14 mouse cellular contexts compared by ENCODE assay signal in the genomic region with DNA sequence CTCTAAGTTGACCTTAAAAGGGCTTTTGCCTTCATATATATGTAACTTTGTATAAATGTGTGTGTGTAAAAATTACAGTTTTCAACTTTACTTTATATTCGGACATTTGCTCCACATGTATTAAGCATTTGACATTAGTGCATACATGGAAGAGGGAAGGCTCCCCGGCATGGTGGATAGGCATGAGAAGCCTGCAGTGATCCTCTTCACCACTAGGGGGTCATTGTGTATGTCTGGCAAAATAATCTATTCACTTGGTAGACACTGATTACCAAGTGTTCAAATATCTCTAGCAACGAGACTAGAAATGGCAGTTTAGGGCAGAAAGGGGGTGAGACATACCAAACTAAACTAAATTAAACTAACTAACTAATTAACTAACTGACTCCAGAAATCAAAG.
DNase-seq lines count a peak whose midpoint lies in the region; ATAC-seq and TF ChIP-seq lines count a peak whose summit lies in the region.
"Had no signal": no experiment of that assay in that cellular context is flagged by ENCODE, and none has a peak within 500 bp of the region (broad histone marks: within the 10 kb centered on the region; RNA-seq: fewer than 3 reads in every experiment).

No protein-coding gene starts in this region.

- no peak overlapping the region for H3K9ac ChIP-seq in heart, adult 2 months (ENCODE audit: low read depth, low read length)
- H3K9ac ChIP-seq in heart, embryonic 12.5 days, result no peak overlapping the region
- H3K9ac ChIP-seq: embryonic facial prominence, embryonic 12.5 days; heart, embryonic 15.5 days; liver, embryonic 15.5 days had no signal

- 82% methylated on average over 3 of the region's 3 CpGs for WGBS in heart, adult 2 months
- WGBS in heart, embryonic 12.5 days, result 82% methylated on average over 3 of the region's 3 CpGs
- 87% methylated on average over 3 of the region's 3 CpGs for WGBS in lung, adult 2 months

- ATAC-seq in heart, embryonic 12.5 days (ENCODE audit: insufficient number of reproducible peaks, low FRiP score), result no peak

- no peak overlapping the region for H3K4me3 ChIP-seq in heart, adult 2 months
- H3K4me3 ChIP-seq in heart, embryonic 12.5 days, result no peak overlapping the region
- H3K4me3 ChIP-seq in lung, adult 2 months (replicated peaks; ENCODE audit: extremely low read depth, low read depth, low read length), result no peak overlapping the region
- no peak overlapping the region for H3K4me3 ChIP-seq in E14TG2a.4 (replicated peaks; ENCODE audit: low read length)
- H3K4me3 ChIP-seq: embryonic facial prominence, embryonic 12.5 days; heart, embryonic 15.5 days; liver, embryonic 15.5 days had no signal

- TF ChIP-seq EP300 in heart, adult 2 months (IDR thresholded peaks at IDR 0.05; ENCODE audit: insufficient read depth, low read depth, low read length), result no peak

- H3K9me3 ChIP-seq in heart, embryonic 12.5 days (replicated peaks), result no peaks in the 10 kb centered on the region
- H3K9me3 ChIP-seq in E14TG2a.4 (ENCODE audit: low read length), result no peaks in the 10 kb centered on the region
- H3K9me3 ChIP-seq: embryonic facial prominence, embryonic 12.5 days; heart, embryonic 15.5 days; liver, embryonic 15.5 days had no signal

- DNase-seq in heart, adult 2 months, result no peak
- no peak for DNase-seq in lung, adult 2 months
- no peak for DNase-seq in lung, adult 18-20 months
- no peak for DNase-seq in brain, embryonic 14.5 days (ENCODE audit: low read depth)
- DNase-seq in frontal cortex, postnatal 14 days (ENCODE audit: low spot score in 2 of 2), result no peak
- DNase-seq in cerebellum, adult 11-12 months, result no peak
- DNase-seq: B cell, adult 2 months; kidney, adult 2 months; left cerebral cortex, postnatal 4 days had no signal

- H3K4me1 ChIP-seq in heart, adult 2 months (ENCODE audit: control insufficient read depth, insufficient read depth, low read length), result no peaks in the 10 kb centered on the region
- H3K4me1 ChIP-seq in heart, embryonic 12.5 days (replicated peaks), result no peaks in the 10 kb centered on the region
- H3K4me1 ChIP-seq in lung, adult 2 months (ENCODE audit: control insufficient read depth, insufficient read depth, low read length), result no peaks in the 10 kb centered on the region
- no peaks in the 10 kb centered on the region for H3K4me1 ChIP-seq in E14TG2a.4 (replicated peaks; ENCODE audit: low read depth, low read length)
- H3K4me1 ChIP-seq: embryonic facial prominence, embryonic 12.5 days; heart, embryonic 15.5 days; liver, embryonic 15.5 days had no signal

- TF ChIP-seq CTCF in heart, adult 2 months (IDR thresholded peaks at IDR 0.05), result peak; percentile 43
- TF ChIP-seq CTCF in lung, adult 2 months (IDR thresholded peaks at IDR 0.05; ENCODE audit: insufficient read depth, low read length), result 0 out of 2 replicates have a peak, but pooled peaks have one; percentile 8
- peak; percentile 71 for TF ChIP-seq CTCF in E14TG2a.4 (conservative IDR thresholded peaks at IDR 0.05; ENCODE audit: low read length)
- peak; percentile 20; the same call in 1 of the 2 replicates for TF ChIP-seq CTCF in brain, embryonic 14.5 days (IDR thresholded peaks at IDR 0.05; ENCODE audit: borderline replicate concordance, extremely low read depth, insufficient read depth, insufficient read length)

- H3K79me2 ChIP-seq in heart, adult 2 months (replicated peaks; ENCODE audit: control insufficient read depth, insufficient read depth, low read length), result no peaks in the 10 kb centered on the region

- intact Hi-C loops in heart, adult 2 months (cut with DNase I), result no loop called here

- TF ChIP-seq POLR2A in heart, adult 2 months (IDR thresholded peaks at IDR 0.05; ENCODE audit: insufficient read depth, low read depth, low read length), result no peak
- TF ChIP-seq POLR2A in lung, adult 2 months (IDR thresholded peaks at IDR 0.05; ENCODE audit: borderline replicate concordance, extremely low read depth, low read depth, low read length), result no peak
- no peak for TF ChIP-seq POLR2A in brain, embryonic 14.5 days (IDR thresholded peaks at IDR 0.05; ENCODE audit: borderline replicate concordance, extremely low read depth, insufficient read depth, insufficient read length, poor library complexity, severe bottlenecking)

- H3K27ac ChIP-seq in heart, adult 2 months, result no peak overlapping the region
- H3K27ac ChIP-seq in heart, embryonic 12.5 days (ENCODE audit: poor library complexity, severe bottlenecking), result no peak overlapping the region
- H3K27ac ChIP-seq: embryonic facial prominence, embryonic 12.5 days; heart, embryonic 15.5 days; liver, embryonic 15.5 days had no signal

- H3K36me3 ChIP-seq in heart, adult 2 months (ENCODE audit: control insufficient read depth, insufficient read depth, low read length), result no peaks in the 10 kb centered on the region
- H3K36me3 ChIP-seq in heart, embryonic 12.5 days, result no peaks in the 10 kb centered on the region
- H3K36me3 ChIP-seq in E14TG2a.4 (ENCODE audit: insufficient read depth, low read length), result no peaks in the 10 kb centered on the region
- H3K36me3 ChIP-seq: embryonic facial prominence, embryonic 12.5 days; heart, embryonic 15.5 days; liver, embryonic 15.5 days had no signal

- H3K27me3 ChIP-seq in heart, adult 2 months (ENCODE audit: control insufficient read depth, insufficient read depth, low read length), result no peaks in the 10 kb centered on the region
- no peaks in the 10 kb centered on the region for H3K27me3 ChIP-seq in heart, embryonic 12.5 days (replicated peaks)
- H3K27me3 ChIP-seq in E14TG2a.4 (ENCODE audit: insufficient read depth, low read length), result no peaks in the 10 kb centered on the region
- H3K27me3 ChIP-seq: embryonic facial prominence, embryonic 12.5 days; heart, embryonic 15.5 days; liver, embryonic 15.5 days had no signal

- H3K4me2 ChIP-seq in heart, embryonic 12.5 days, result no peak overlapping the region
- H3K4me2 ChIP-seq: embryonic facial prominence, embryonic 12.5 days; heart, embryonic 15.5 days; liver, embryonic 15.5 days had no signal

Comparison
In these comparisons a context has a peak if more than half of its experiments do, and no peak if none do; other contexts are left out.
1. CTCF ChIP-seq: peak in every context shown above with its lines; median percentile 71 in E14TG2a.4; 43 in heart, adult 2 months; 20 in brain, embryonic 14.5 days; 8 in lung, adult 2 months.